Mouse (Mus musculus) liver, postnatal 0 days (tissue): ENCODE measurements around the gene Ercc6l.

Experiments used
- CTCF ChIP-seq: sonication (generic); IDR thresholded peaks from 2 replicates; pipeline ENCODE4 v1.5.1; 2016; ENCODE audit warnings: antibody characterized with exemption, low read depth
- EP300 ChIP-seq: IDR thresholded peaks from 2 replicates; pipeline ENCODE4 v1.6.1; 2016; ENCODE audit warnings: antibody characterized with exemption, low read depth, mild to moderate bottlenecking

DNA sequence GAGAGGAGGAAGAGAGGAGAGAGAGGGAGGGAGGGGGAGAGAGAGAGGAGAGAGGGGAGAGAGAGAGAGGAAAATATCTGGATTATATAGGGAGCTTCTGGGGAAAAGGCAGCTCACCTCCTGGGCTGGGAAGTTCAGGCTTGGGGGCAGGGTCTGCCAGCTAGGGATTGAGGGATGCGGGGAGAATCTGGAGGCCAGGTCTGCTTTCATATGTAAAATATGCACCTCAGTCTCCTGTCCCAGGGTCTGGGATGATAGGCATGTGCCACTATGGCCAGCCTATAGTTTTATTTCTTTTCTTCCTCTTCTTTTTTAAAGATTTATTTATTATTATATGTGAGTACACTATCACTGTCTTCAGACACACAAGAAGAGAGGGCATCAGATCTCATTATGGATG lies 33.9 kb upstream of the Ercc6l start:
- TF ChIP-seq EP300 (no peak), CTCF (no peak)
